Mouse (Mus musculus): ENCODE data around the gene Lrmda. TPM values are rescaled to one million over a fixed set of nuclear protein-coding genes. Genes with fewer than 3 reads are reported as not detected.

The Lrmda gene
- total and polyA plus RNA-seq, 2 experiments from 2014 or later: 0.38 to 0.82 TPM

GRCm38 (mm10) chr14:22222574-22222973 lies 203.1 kb downstream of the Lrmda start:
- no peak for DNase-seq (ENCODE audit: low spot score)
- Histone ChIP-seq H3K4me3 (ENCODE audit: low read depth, low read length) (no peak overlapping the region), H3K27ac (ENCODE audit: low read depth) (no peak overlapping the region), H3K4me1 (ENCODE audit: control insufficient read depth, insufficient read depth) (no peaks in the 10 kb centered on the region), H3K27me3 (ENCODE audit: control insufficient read depth, insufficient read depth, low read length) (no peaks in the 10 kb centered on the region), H3K4me2 (ENCODE audit: low read depth, low read length) (no peak overlapping the region), H3K9me3 (replicated peaks; ENCODE audit: control insufficient read depth, low read length) (no peaks in the 10 kb centered on the region), H3K9ac (replicated peaks; ENCODE audit: low read depth, low read length) (no peak overlapping the region), H3K36me3 (replicated peaks; ENCODE audit: control insufficient read depth, insufficient read depth, low read length) (no peaks in the 10 kb centered on the region)
- 90% methylated on average over 3 of the region's 3 CpGs for WGBS
- TF ChIP-seq CTCF (IDR thresholded peaks at IDR 0.05; ENCODE audit: low read depth): no peak
- TF ChIP-seq EP300 (IDR thresholded peaks at IDR 0.05; ENCODE audit: low read depth): no peak
- ATAC-seq (ENCODE audit: insufficient read depth, low read depth): no peak

- TF ChIP-seq EP300 (IDR thresholded peaks at IDR 0.05; ENCODE audit: low read depth) (no peak), CTCF (IDR thresholded peaks at IDR 0.05; ENCODE audit: low read depth) (no peak)
These were observed 206.7 kb downstream of the Lrmda start for GRCm38 (mm10) chr14:22226205-22226604.

GRCm38 (mm10) chr14:22228253-22228968 lies 208.9 kb downstream of the Lrmda start:
- TF ChIP-seq EP300 (IDR thresholded peaks at IDR 0.05; ENCODE audit: low read depth): no peak
- no peak for TF ChIP-seq CTCF (IDR thresholded peaks at IDR 0.05; ENCODE audit: low read depth)
- H3K4me1 ChIP-seq (ENCODE audit: control insufficient read depth, insufficient read depth): no peaks in the 10 kb centered on the region
- H3K4me3 ChIP-seq (ENCODE audit: low read depth, low read length): no peak overlapping the region
- WGBS: 59% methylated on average over 7 of the region's 7 CpGs
- DNase-seq (ENCODE audit: low spot score) (no peak), ATAC-seq (ENCODE audit: insufficient read depth, low read depth) (no peak)
- no peaks in the 10 kb centered on the region for H3K9me3 ChIP-seq (replicated peaks; ENCODE audit: control insufficient read depth, low read length)
- H3K9ac ChIP-seq (replicated peaks; ENCODE audit: low read depth, low read length): no peak overlapping the region
- no peaks in the 10 kb centered on the region for H3K36me3 ChIP-seq (replicated peaks; ENCODE audit: control insufficient read depth, insufficient read depth, low read length)
- no peak overlapping the region for H3K27ac ChIP-seq (ENCODE audit: low read depth)
- H3K4me2 ChIP-seq (ENCODE audit: low read depth, low read length): no peak overlapping the region
- no peaks in the 10 kb centered on the region for H3K27me3 ChIP-seq (ENCODE audit: control insufficient read depth, insufficient read depth, low read length)

More at GRCm38 (mm10) chr14:22226205-22226604, 206.7 kb downstream of the Lrmda start:
- Histone ChIP-seq H3K36me3 (replicated peaks; ENCODE audit: control insufficient read depth, insufficient read depth, low read length) (no peaks in the 10 kb centered on the region), H3K9ac (replicated peaks; ENCODE audit: low read depth, low read length) (no peak overlapping the region), H3K4me2 (ENCODE audit: low read depth, low read length) (no peak overlapping the region), H3K4me1 (ENCODE audit: control insufficient read depth, insufficient read depth) (no peaks in the 10 kb centered on the region), H3K27ac (ENCODE audit: low read depth) (no peak overlapping the region), H3K4me3 (ENCODE audit: low read depth, low read length) (no peak overlapping the region), H3K9me3 (replicated peaks; ENCODE audit: control insufficient read depth, low read length) (no peaks in the 10 kb centered on the region), H3K27me3 (ENCODE audit: control insufficient read depth, insufficient read depth, low read length) (no peaks in the 10 kb centered on the region)
- WGBS: 29% methylated on average over 2 of the region's 2 CpGs
- DNase-seq (ENCODE audit: low spot score): no peak
- no peak for ATAC-seq (ENCODE audit: insufficient read depth, low read depth)

- DNase-seq (ENCODE audit: low spot score) (no peak), ATAC-seq (ENCODE audit: insufficient read depth, low read depth) (no peak)
These were observed 220.8 kb downstream of the Lrmda start for GRCm38 (mm10) chr14:22240315-22240714.

GRCm38 (mm10) chr14:22255458-22255857 lies 235.9 kb downstream of the Lrmda start:
- DNase-seq (ENCODE audit: low spot score) (no peak), ATAC-seq (ENCODE audit: insufficient read depth, low read depth) (no peak)
- Histone ChIP-seq H3K36me3 (replicated peaks; ENCODE audit: control insufficient read depth, insufficient read depth, low read length) (no peaks in the 10 kb centered on the region), H3K9ac (replicated peaks; ENCODE audit: low read depth, low read length) (no peak overlapping the region), H3K4me2 (ENCODE audit: low read depth, low read length) (no peak overlapping the region), H3K27me3 (ENCODE audit: control insufficient read depth, insufficient read depth, low read length) (no peaks in the 10 kb centered on the region), H3K4me1 (ENCODE audit: control insufficient read depth, insufficient read depth) (no peaks in the 10 kb centered on the region), H3K4me3 (ENCODE audit: low read depth, low read length) (no peak overlapping the region), H3K9me3 (replicated peaks; ENCODE audit: control insufficient read depth, low read length) (no peaks in the 10 kb centered on the region), H3K27ac (ENCODE audit: low read depth) (no peak overlapping the region)
- WGBS: 91% methylated on average over 12 of the region's 12 CpGs
- no peak for TF ChIP-seq EP300 (IDR thresholded peaks at IDR 0.05; ENCODE audit: low read depth)
- TF ChIP-seq CTCF (IDR thresholded peaks at IDR 0.05; ENCODE audit: low read depth): no peak

More at GRCm38 (mm10) chr14:22240315-22240714, 220.8 kb downstream of the Lrmda start:
- Histone ChIP-seq H3K36me3 (replicated peaks; ENCODE audit: control insufficient read depth, insufficient read depth, low read length) (no peaks in the 10 kb centered on the region), H3K4me2 (ENCODE audit: low read depth, low read length) (no peak overlapping the region), H3K9ac (replicated peaks; ENCODE audit: low read depth, low read length) (no peak overlapping the region), H3K9me3 (replicated peaks; ENCODE audit: control insufficient read depth, low read length) (no peaks in the 10 kb centered on the region), H3K4me1 (ENCODE audit: control insufficient read depth, insufficient read depth) (no peaks in the 10 kb centered on the region), H3K27ac (ENCODE audit: low read depth) (no peak overlapping the region), H3K4me3 (ENCODE audit: low read depth, low read length) (no peak overlapping the region), H3K27me3 (ENCODE audit: control insufficient read depth, insufficient read depth, low read length) (no peaks in the 10 kb centered on the region)
- WGBS: 90% methylated on average over 3 of the region's 3 CpGs
- no peak for TF ChIP-seq CTCF (IDR thresholded peaks at IDR 0.05; ENCODE audit: low read depth)
- no peak for TF ChIP-seq EP300 (IDR thresholded peaks at IDR 0.05; ENCODE audit: low read depth)

- H3K27ac ChIP-seq (ENCODE audit: low read depth): no peak overlapping the region
- DNase-seq (ENCODE audit: low spot score) (no peak), ATAC-seq (ENCODE audit: insufficient read depth, low read depth) (no peak)
- H3K4me2 ChIP-seq (ENCODE audit: low read depth, low read length): no peak overlapping the region
- no peak overlapping the region for H3K9ac ChIP-seq (replicated peaks; ENCODE audit: low read depth, low read length)
- H3K27me3 ChIP-seq (ENCODE audit: control insufficient read depth, insufficient read depth, low read length): no peaks in the 10 kb centered on the region
- no peak overlapping the region for H3K4me3 ChIP-seq (ENCODE audit: low read depth, low read length)
- H3K4me1 ChIP-seq (ENCODE audit: control insufficient read depth, insufficient read depth): no peaks in the 10 kb centered on the region
- H3K9me3 ChIP-seq (replicated peaks; ENCODE audit: control insufficient read depth, low read length): no peaks in the 10 kb centered on the region
- no peaks in the 10 kb centered on the region for H3K36me3 ChIP-seq (replicated peaks; ENCODE audit: control insufficient read depth, insufficient read depth, low read length)
- no peak for TF ChIP-seq CTCF (IDR thresholded peaks at IDR 0.05; ENCODE audit: low read depth)
- TF ChIP-seq EP300 (IDR thresholded peaks at IDR 0.05; ENCODE audit: low read depth): no peak
- 82% methylated on average over 12 of the region's 12 CpGs for WGBS
These were observed 236.8 kb downstream of the Lrmda start for GRCm38 (mm10) chr14:22256274-22256673.

Data from heart, postnatal 0 days (tissue).